ENCODE assay signal across 14 mouse cellular contexts in genomic region chr6:142455314-142455996, GRCm38 (mm10). TPM values are rescaled to one million over a fixed set of nuclear protein-coding genes. Genes with fewer than 3 reads are reported as not detected.
DNase-seq lines count a peak whose midpoint lies in the region; TF ChIP-seq lines count a peak whose summit lies in the region.
"Had no signal": no experiment of that assay in that cellular context is flagged by ENCODE, and none has a peak within 500 bp of the region (broad histone marks: within the 10 kb centered on the region; RNA-seq: fewer than 3 reads in every experiment).

No protein-coding gene starts in this region.

- H3K4me1 ChIP-seq in MEL (ENCODE audit: control insufficient read depth in 1 of 2, insufficient read depth in 2 of 2, low read length in 2 of 2): no peaks in the 10 kb centered on the region
- H3K4me1 ChIP-seq: embryonic facial prominence, embryonic 13.5 days; limb, embryonic 15.5 days had no signal

- no peak for TF ChIP-seq POLR2A in MEL (IDR thresholded peaks at IDR 0.05; ENCODE audit: control insufficient read depth in 1 of 2, insufficient read depth in 1 of 2, low read depth in 1 of 2, low read length in 2 of 2, poor library complexity in 1 of 2)

- H3K27ac ChIP-seq in MEL (ENCODE audit: control insufficient read depth, low read depth, low read length): no peak overlapping the region
- H3K27ac ChIP-seq: embryonic facial prominence, embryonic 13.5 days; forebrain, embryonic 13.5 days; left cerebral cortex, adult 2 months; limb, embryonic 15.5 days had no signal

- no peaks in the 10 kb centered on the region for H3K9me3 ChIP-seq in MEL (replicated peaks; ENCODE audit: insufficient read depth, low read length)
- H3K9me3 ChIP-seq: embryonic facial prominence, embryonic 13.5 days; forebrain, embryonic 13.5 days; limb, embryonic 15.5 days had no signal

- H3K36me3 ChIP-seq in MEL (ENCODE audit: control insufficient read depth in 1 of 2, insufficient read depth in 2 of 2, low read length in 2 of 2): no peaks in the 10 kb centered on the region
- H3K36me3 ChIP-seq: embryonic facial prominence, embryonic 13.5 days; limb, embryonic 15.5 days had no signal

- H3K27me3 ChIP-seq in MEL (ENCODE audit: control insufficient read depth in 1 of 2, insufficient read depth in 2 of 2, low read length in 2 of 2): no peaks in the 10 kb centered on the region
- H3K27me3 ChIP-seq: embryonic facial prominence, embryonic 13.5 days; forebrain, embryonic 13.5 days; limb, embryonic 15.5 days had no signal

- no peak for TF ChIP-seq EP300 in MEL (IDR thresholded peaks at IDR 0.05; ENCODE audit: low read depth in 1 of 2, low read length in 2 of 2)

- peak; percentile 8 to 17 for DNase-seq in layer of hippocampus, postnatal 10 days (ENCODE audit: low spot score in 2 of 2)
- DNase-seq in layer of hippocampus, adult 11-12 months (ENCODE audit: low spot score): no peak
- DNase-seq in CD4-positive helper T cell, adult 2 months (ENCODE audit: low read depth, low spot score): peak; percentile 30
- DNase-seq in MEL (ENCODE audit: low read depth, low spot score) (peak; percentile 2), adipocyte (ENCODE audit: low spot score) (no peak)
- DNase-seq in layer of hippocampus, postnatal 36 days: peak; percentile 16
- no peak for DNase-seq in gastrocnemius, adult 8-10 months (ENCODE audit: low spot score in 2 of 2)
- DNase-seq: cerebellum, postnatal 14 days; heart, postnatal 36 days; kidney, adult 2 months had no signal

- TF ChIP-seq CTCF in MEL (IDR thresholded peaks at IDR 0.05 in 2 of 3, conservative IDR thresholded peaks at IDR 0.05 in 1 of 3; ENCODE audit: control insufficient read depth in 1 of 3, insufficient read depth in 1 of 3, low read depth in 2 of 3, low read length in 3 of 3, poor library complexity in 1 of 3, severe bottlenecking in 1 of 3): no peak

- no peak overlapping the region for H3K4me3 ChIP-seq in MEL (ENCODE audit: control insufficient read depth in 1 of 2, insufficient read depth in 1 of 2, low read depth in 2 of 2, low read length in 2 of 2)
- H3K4me3 ChIP-seq: embryonic facial prominence, embryonic 13.5 days; forebrain, embryonic 13.5 days; left cerebral cortex, adult 2 months; limb, embryonic 15.5 days had no signal

- H3K79me2 ChIP-seq in MEL (ENCODE audit: control insufficient read depth, insufficient read depth, low read length, poor library complexity): no peaks in the 10 kb centered on the region

- no peak overlapping the region for H3K9ac ChIP-seq in MEL (ENCODE audit: control insufficient read depth, low read depth, low read length, poor library complexity, severe bottlenecking)
- H3K9ac ChIP-seq: embryonic facial prominence, embryonic 13.5 days; forebrain, embryonic 13.5 days; limb, embryonic 15.5 days had no signal

- TF ChIP-seq RAD21 in MEL (IDR thresholded peaks at IDR 0.05; ENCODE audit: low read depth, low read length): no peak

TF ChIP-seq in MEL, 35 proteins besides CTCF, POLR2A, EP300 and RAD21:
- TF ChIP-seq RCOR1 (IDR thresholded peaks at IDR 0.05; ENCODE audit: low read depth, low read length) (no peak), USF1 (IDR thresholded peaks at IDR 0.05; ENCODE audit: low read depth, low read length) (no peak), SMC3 (IDR thresholded peaks at IDR 0.05; ENCODE audit: low read depth, low read length) (no peak), CHD1 (IDR thresholded peaks at IDR 0.05; ENCODE audit: low read depth, low read length) (no peak), ETS1 (IDR thresholded peaks at IDR 0.05; ENCODE audit: low read depth, low read length) (no peak), TAL1 (IDR thresholded peaks at IDR 0.05; ENCODE audit: low read length) (no peak), ZMIZ1 (IDR thresholded peaks at IDR 0.05; ENCODE audit: low read depth, low read length) (no peak), BHLHE40 (IDR thresholded peaks at IDR 0.05; ENCODE audit: borderline replicate concordance, low read depth, low read length) (no peak), MYC (IDR thresholded peaks at IDR 0.05; ENCODE audit: low read depth, low read length) (no peak), POLR2AphosphoS2 (IDR thresholded peaks at IDR 0.05; ENCODE audit: low read length) (no peak), NELFE (IDR thresholded peaks at IDR 0.05; ENCODE audit: low read depth, low read length) (no peak), TBP (IDR thresholded peaks at IDR 0.05; ENCODE audit: low read depth, low read length) (no peak), MAZ (IDR thresholded peaks at IDR 0.05; ENCODE audit: low read depth, low read length) (no peak)

RNA-seq across cellular contexts. Expression of gene Gys2, which starts 17.5 kb away (rescaled TPM):
- not detected for total RNA-seq in layer of hippocampus, postnatal 10 days (2021)
- total RNA-seq in MEL (2012; rRNA removed): not detected in 2 replicates
- not detected for polyA plus RNA-seq in MEL (2012; ENCODE audit: insufficient read depth in 1 of 2, insufficient read length in 2 of 2, low read depth in 1 of 2, low replicate concordance in 2 of 2, missing spikeins in 1 of 2)
- under 1 TPM in 1 of 2 experiments, not detected in 1; 0.58 TPM for total RNA-seq in layer of hippocampus, postnatal 36 days (2021)
- total RNA-seq in gastrocnemius, adult 8-10 months (2022): under 1 TPM in 2 of 4 experiments, not detected in 2; 0.16 to 0.18 TPM
- total RNA-seq: left cerebral cortex, adult 2 months had no signal
- polyA plus RNA-seq: embryonic facial prominence, embryonic 13.5 days; forebrain, embryonic 13.5 days; limb, embryonic 15.5 days had no signal

RNA-seq across cellular contexts. Expression of gene Spx, which starts 42.2 kb away (rescaled TPM):
- total RNA-seq in layer of hippocampus, postnatal 10 days (2021): 1 to 10 TPM; 1.8 to 1.9 TPM
- 0.23 and 0.69 TPM in 2 replicates for total RNA-seq in MEL (2012; rRNA removed)
- polyA plus RNA-seq in MEL (2012; ENCODE audit: insufficient read depth in 1 of 2, insufficient read length in 2 of 2, low read depth in 1 of 2, low replicate concordance in 2 of 2, missing spikeins in 1 of 2): under 1 TPM in 1 of 2 experiments, not detected in 1; 0.67 TPM
- 1 to 10 TPM; 1.7 to 2.1 TPM for total RNA-seq in layer of hippocampus, postnatal 36 days (2021)
- not detected for total RNA-seq in gastrocnemius, adult 8-10 months (2022)
- total RNA-seq: heart, postnatal 36 days had no signal

RNA-seq across cellular contexts. Expression of gene Ldhb, which starts 52.3 kb away (rescaled TPM):
- total RNA-seq in layer of hippocampus, postnatal 10 days (2021): 100 to 1,000 TPM; 323 to 334 TPM
- not detected in 2 replicates for total RNA-seq in MEL (2012; rRNA removed)
- polyA plus RNA-seq in MEL (2012; ENCODE audit: insufficient read depth in 1 of 2, insufficient read length in 2 of 2, low read depth in 1 of 2, low replicate concordance in 2 of 2, missing spikeins in 1 of 2): not detected
- total RNA-seq in layer of hippocampus, postnatal 36 days (2021): 100 to 1,000 TPM; 518 to 567 TPM
- 100 to 1,000 TPM; 332 to 451 (median 374) TPM for total RNA-seq in gastrocnemius, adult 8-10 months (2022)

Comparison
In these comparisons a context has a peak if more than half of its experiments do, and no peak if none do; other contexts are left out.
1. DNase-seq: peak in layer of hippocampus, postnatal 10 days (2 of 2), CD4-positive helper T cell, adult 2 months (single experiment), MEL (single experiment) and layer of hippocampus, postnatal 36 days (2 of 2); none in layer of hippocampus, adult 11-12 months (single experiment), gastrocnemius, adult 8-10 months (0 of 2) and adipocyte (single experiment).
2. RNA of gene Ldhb, which starts 52.3 kb away (total RNA-seq): 518 to 567 TPM in layer of hippocampus, postnatal 36 days, 332 to 451 TPM in gastrocnemius, adult 8-10 months and 323 to 334 TPM in layer of hippocampus, postnatal 10 days; not detected in MEL; every median in the first group is over 100 times any median in the second.